Mouse (Mus musculus): ENCODE measurements around the gene Il4ra. TPM values are rescaled to one million over a fixed set of nuclear protein-coding genes. Genes with fewer than 3 reads are reported as not detected.

Il4ra gene
- polyA plus RNA-seq, 1 experiment, result 3.3 TPM

DNA sequence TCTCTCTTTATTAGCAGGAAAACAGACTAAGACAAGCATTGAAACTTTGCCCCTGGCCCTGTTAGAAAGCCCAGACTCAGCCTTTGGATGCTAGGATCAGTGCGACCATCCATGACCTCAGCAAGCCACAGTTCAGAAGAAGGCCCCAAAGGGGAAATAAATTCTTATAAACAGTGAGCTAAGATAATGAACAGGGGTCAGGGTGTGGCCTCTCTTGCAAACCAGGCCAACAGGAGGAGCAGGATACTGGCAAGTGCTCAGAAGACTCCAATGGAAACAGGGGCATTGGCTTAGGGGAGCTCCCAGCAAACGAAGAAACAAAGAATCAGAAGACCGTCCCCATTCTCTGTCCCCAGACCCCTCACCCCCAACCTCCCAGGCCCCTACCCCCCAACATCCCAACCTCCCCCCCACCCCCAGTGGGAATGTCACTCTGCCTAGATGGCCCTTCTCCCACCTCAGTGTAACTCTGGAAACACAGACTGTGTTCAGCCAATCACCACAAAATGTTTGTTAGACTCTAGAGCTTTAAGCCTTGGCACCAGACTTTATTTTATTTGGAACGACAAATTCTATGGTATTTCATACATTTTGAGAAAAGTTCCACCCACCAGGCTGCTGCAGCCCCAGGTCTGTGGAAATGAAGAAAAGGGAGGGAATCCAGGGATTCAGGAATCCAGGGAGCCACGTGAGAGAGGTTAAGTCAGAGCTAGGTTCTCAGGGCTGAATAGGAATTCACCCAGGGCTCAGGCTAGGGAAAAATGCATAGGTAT lies 36.7 kb upstream of the Il4ra start:
- no peak overlapping the region for H3K27ac ChIP-seq (ENCODE audit: control insufficient read depth, insufficient read depth, low read depth, low read length)
- H3K4me1 ChIP-seq (ENCODE audit: control insufficient read depth, insufficient read depth, low read length), result no peaks in the 10 kb centered on the region
- no peak for TF ChIP-seq CTCF (IDR thresholded peaks at IDR 0.05; ENCODE audit: control insufficient read depth, insufficient read depth, insufficient replicate concordance, low read depth, low read length)
- no peak for TF ChIP-seq POLR2A (IDR thresholded peaks at IDR 0.05; ENCODE audit: control insufficient read depth, low read depth, low read length)
- H3K27me3 ChIP-seq (ENCODE audit: control insufficient read depth, insufficient read depth, low read length), result no peaks in the 10 kb centered on the region
- H3K4me3 ChIP-seq (ENCODE audit: control insufficient read depth, low read depth, low read length), result no peak overlapping the region
- no peaks in the 10 kb centered on the region for H3K36me3 ChIP-seq (ENCODE audit: control insufficient read depth, insufficient read depth, low read length)

DNA sequence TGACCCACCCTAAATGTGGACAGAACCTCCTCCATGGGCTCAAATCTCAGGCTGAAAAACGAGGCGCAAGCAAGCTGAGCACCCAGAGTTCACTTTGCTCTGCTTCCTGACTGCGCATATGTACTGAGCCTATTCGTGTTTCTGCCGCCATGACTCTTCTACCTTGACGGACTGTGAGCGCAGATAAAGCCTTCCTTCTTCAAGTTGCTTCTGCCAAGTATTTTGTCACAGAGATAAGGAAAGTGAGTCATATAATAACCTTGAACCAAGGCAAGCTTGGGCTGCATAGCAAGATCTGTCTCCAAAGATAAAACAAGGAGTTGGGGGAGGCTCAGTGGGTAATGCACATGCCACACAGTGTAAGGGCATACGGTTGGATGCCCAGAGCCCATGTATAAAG lies 35.2 kb upstream of the Il4ra start:
- Histone ChIP-seq H3K27me3 (ENCODE audit: control insufficient read depth, insufficient read depth, low read length) (no peaks in the 10 kb centered on the region), H3K4me3 (ENCODE audit: control insufficient read depth, low read depth, low read length) (no peak overlapping the region), H3K36me3 (ENCODE audit: control insufficient read depth, insufficient read depth, low read length) (no peaks in the 10 kb centered on the region), H3K27ac (ENCODE audit: control insufficient read depth, insufficient read depth, low read depth, low read length) (no peak overlapping the region), H3K4me1 (ENCODE audit: control insufficient read depth, insufficient read depth, low read length) (no peaks in the 10 kb centered on the region)
- TF ChIP-seq CTCF (IDR thresholded peaks at IDR 0.05; ENCODE audit: control insufficient read depth, insufficient read depth, insufficient replicate concordance, low read depth, low read length) (no peak), POLR2A (IDR thresholded peaks at IDR 0.05; ENCODE audit: control insufficient read depth, low read depth, low read length) (no peak)

DNA sequence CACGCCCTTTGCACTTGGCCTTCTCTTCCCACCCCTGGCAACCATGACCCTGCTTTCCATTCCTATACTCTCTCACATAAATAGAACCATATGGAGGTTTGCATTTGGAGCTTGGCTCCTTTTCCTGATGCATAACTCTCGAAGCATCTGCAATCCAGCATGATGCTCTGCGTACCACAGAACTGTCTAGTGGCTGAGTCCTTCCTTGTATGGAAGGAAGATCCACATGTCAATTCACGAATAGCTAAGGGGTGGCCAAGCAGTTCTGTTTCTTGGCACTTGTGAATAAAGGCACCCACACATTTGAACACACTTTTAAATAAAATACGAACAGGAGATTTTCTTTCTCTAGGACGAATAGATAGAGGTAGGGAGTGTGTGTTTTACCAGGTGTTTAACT lies 34.5 kb upstream of the Il4ra start:
- TF ChIP-seq CTCF (IDR thresholded peaks at IDR 0.05; ENCODE audit: control insufficient read depth, insufficient read depth, insufficient replicate concordance, low read depth, low read length) (no peak), POLR2A (IDR thresholded peaks at IDR 0.05; ENCODE audit: control insufficient read depth, low read depth, low read length) (no peak)
- Histone ChIP-seq H3K4me3 (ENCODE audit: control insufficient read depth, low read depth, low read length) (no peak overlapping the region), H3K36me3 (ENCODE audit: control insufficient read depth, insufficient read depth, low read length) (no peaks in the 10 kb centered on the region), H3K4me1 (ENCODE audit: control insufficient read depth, insufficient read depth, low read length) (no peaks in the 10 kb centered on the region), H3K27ac (ENCODE audit: control insufficient read depth, insufficient read depth, low read depth, low read length) (no peak overlapping the region), H3K27me3 (ENCODE audit: control insufficient read depth, insufficient read depth, low read length) (no peaks in the 10 kb centered on the region)

DNA sequence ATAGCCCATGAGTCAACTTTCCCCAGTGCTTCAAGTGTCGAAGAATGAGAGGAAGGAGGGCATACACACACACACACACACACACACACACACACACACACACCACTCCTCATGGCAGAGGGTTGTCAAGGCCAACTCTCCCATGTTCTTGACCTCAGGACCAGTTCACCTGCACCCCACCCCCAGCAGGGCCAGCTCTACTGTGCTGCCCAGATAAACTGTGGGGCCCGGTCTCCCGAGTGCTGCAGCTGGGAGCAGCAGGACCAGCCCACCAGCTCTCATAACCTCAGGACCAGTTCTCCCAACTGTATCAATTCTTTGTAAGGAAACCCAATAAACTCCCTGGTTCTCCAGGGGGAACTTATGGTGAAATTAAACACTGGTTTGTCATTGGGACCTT lies 32.2 kb upstream of the Il4ra start:
- no peak overlapping the region for H3K27ac ChIP-seq (ENCODE audit: control insufficient read depth, insufficient read depth, low read depth, low read length)
- H3K4me1 ChIP-seq (ENCODE audit: control insufficient read depth, insufficient read depth, low read length), result peaks cover 4% of the 10 kb centered on the region; the same call in 1 of the 2 replicates
- H3K27me3 ChIP-seq (ENCODE audit: control insufficient read depth, insufficient read depth, low read length), result no peaks in the 10 kb centered on the region
- TF ChIP-seq POLR2A (IDR thresholded peaks at IDR 0.05; ENCODE audit: control insufficient read depth, low read depth, low read length) (no peak), CTCF (IDR thresholded peaks at IDR 0.05; ENCODE audit: control insufficient read depth, insufficient read depth, insufficient replicate concordance, low read depth, low read length) (no peak)
- H3K36me3 ChIP-seq (ENCODE audit: control insufficient read depth, insufficient read depth, low read length), result no peaks in the 10 kb centered on the region
- H3K4me3 ChIP-seq (ENCODE audit: control insufficient read depth, low read depth, low read length), result no peak overlapping the region

DNA sequence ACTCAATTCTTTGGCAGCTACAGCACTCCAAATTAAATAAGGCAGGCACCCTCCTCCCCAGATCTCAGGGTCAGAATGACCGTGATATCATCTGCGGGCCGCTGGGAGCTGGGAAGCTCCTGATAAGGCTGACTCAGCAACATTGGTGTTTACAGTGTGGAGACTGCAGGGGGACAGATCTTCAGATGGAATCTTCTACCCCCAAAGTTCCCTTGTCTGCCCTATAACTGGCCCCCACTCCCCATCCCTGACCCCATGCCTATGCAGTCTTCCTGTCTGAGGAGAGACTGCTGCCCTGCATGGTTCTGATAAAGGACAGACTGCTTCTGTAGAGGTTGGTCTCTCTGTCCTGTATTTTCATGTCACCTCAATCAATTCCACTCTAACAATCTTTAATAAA lies 28.9 kb upstream of the Il4ra start:
- peaks cover 4% of the 10 kb centered on the region; the same call in 1 of the 2 replicates for H3K4me1 ChIP-seq (ENCODE audit: control insufficient read depth, insufficient read depth, low read length)
- H3K27me3 ChIP-seq (ENCODE audit: control insufficient read depth, insufficient read depth, low read length), result no peaks in the 10 kb centered on the region
- TF ChIP-seq CTCF (IDR thresholded peaks at IDR 0.05; ENCODE audit: control insufficient read depth, insufficient read depth, insufficient replicate concordance, low read depth, low read length), result no peak
- TF ChIP-seq POLR2A (IDR thresholded peaks at IDR 0.05; ENCODE audit: control insufficient read depth, low read depth, low read length), result no peak
- no peaks in the 10 kb centered on the region for H3K36me3 ChIP-seq (ENCODE audit: control insufficient read depth, insufficient read depth, low read length)
- H3K4me3 ChIP-seq (ENCODE audit: control insufficient read depth, low read depth, low read length), result no peak overlapping the region
- no peak overlapping the region for H3K27ac ChIP-seq (ENCODE audit: control insufficient read depth, insufficient read depth, low read depth, low read length)

DNA sequence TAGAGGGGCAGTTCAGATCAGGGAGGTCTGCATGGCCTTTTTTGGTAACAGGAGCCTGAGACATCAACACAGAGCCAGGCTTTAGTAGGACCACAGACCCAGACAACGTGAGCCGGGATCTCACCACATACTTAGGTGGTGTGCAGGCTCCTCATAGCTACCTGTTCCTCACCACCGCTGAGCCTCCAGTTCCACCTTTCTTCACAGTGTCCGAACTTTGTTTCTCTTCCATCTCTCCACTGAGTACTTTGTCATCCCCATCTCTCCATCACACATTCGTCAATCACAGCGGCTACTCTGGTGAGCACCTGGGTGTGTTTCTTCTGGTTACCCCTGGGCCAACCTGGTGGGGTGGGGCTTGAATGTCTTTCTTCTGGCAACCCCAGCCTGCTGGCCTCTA lies 24.7 kb upstream of the Il4ra start:
- no peaks in the 10 kb centered on the region for H3K27me3 ChIP-seq (ENCODE audit: control insufficient read depth, insufficient read depth, low read length)
- no peak overlapping the region for H3K4me3 ChIP-seq (ENCODE audit: control insufficient read depth, low read depth, low read length)
- H3K27ac ChIP-seq (ENCODE audit: control insufficient read depth, insufficient read depth, low read depth, low read length), result no peak overlapping the region
- peaks cover 4% of the 10 kb centered on the region; the same call in 1 of the 2 replicates for H3K4me1 ChIP-seq (ENCODE audit: control insufficient read depth, insufficient read depth, low read length)
- no peaks in the 10 kb centered on the region for H3K36me3 ChIP-seq (ENCODE audit: control insufficient read depth, insufficient read depth, low read length)
- TF ChIP-seq POLR2A (IDR thresholded peaks at IDR 0.05; ENCODE audit: control insufficient read depth, low read depth, low read length) (no peak), CTCF (IDR thresholded peaks at IDR 0.05; ENCODE audit: control insufficient read depth, insufficient read depth, insufficient replicate concordance, low read depth, low read length) (no peak)

DNA sequence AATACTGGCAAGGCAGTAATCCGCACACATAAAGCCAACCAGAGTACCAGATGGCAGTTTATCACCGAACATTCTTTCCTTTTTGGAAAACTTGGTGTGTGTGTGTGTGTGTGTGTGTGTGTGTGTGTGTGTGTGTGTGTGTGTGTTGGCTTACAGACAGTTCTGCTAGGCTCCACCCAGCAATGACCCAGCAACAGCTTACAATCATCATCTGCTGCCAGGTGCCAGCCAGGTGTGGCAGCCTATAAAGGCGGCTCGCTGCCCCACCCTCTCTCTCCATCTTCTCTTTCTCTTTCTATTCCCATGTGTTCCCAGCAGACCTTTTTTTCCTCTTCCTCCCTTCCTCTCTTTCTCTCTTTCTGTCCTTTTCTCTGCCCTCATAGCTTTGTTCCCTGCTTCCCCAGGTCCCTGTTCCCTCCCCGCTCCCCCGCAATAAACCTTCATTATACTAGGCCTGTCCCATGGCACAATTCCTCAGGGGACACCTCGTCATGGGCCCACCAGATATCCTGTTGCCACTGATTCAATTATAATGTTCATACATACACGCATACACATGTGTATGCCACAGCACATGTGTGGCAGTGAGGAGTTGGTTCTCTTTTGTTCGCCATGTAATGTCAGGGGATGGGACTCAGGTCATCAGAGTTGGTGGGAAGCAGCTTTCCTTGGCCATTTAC lies 23.9 kb upstream of the Il4ra start:
- Histone ChIP-seq H3K4me1 (ENCODE audit: control insufficient read depth, insufficient read depth, low read length) (peaks cover under 1% of the 10 kb centered on the region; the same call in 1 of the 2 replicates), H3K4me3 (ENCODE audit: control insufficient read depth, low read depth, low read length) (no peak overlapping the region), H3K27me3 (ENCODE audit: control insufficient read depth, insufficient read depth, low read length) (no peaks in the 10 kb centered on the region), H3K27ac (ENCODE audit: control insufficient read depth, insufficient read depth, low read depth, low read length) (no peak overlapping the region), H3K36me3 (ENCODE audit: control insufficient read depth, insufficient read depth, low read length) (no peaks in the 10 kb centered on the region)
- TF ChIP-seq POLR2A (IDR thresholded peaks at IDR 0.05; ENCODE audit: control insufficient read depth, low read depth, low read length), result no peak
- TF ChIP-seq CTCF (IDR thresholded peaks at IDR 0.05; ENCODE audit: control insufficient read depth, insufficient read depth, insufficient replicate concordance, low read depth, low read length), result no peak

Measured in testis, adult 2 months (tissue).